Mouse (Mus musculus): ENCODE results near the gene Cnnm3.

GRCm38 (mm10) chr1:36540807-36541206 is 29.1 kb downstream of the Cnnm3 start:
- TF ChIP-seq POLR2A (IDR thresholded peaks at IDR 0.05; ENCODE audit: insufficient read depth, low read depth, low read length) (no peak), EP300 (IDR thresholded peaks at IDR 0.05; ENCODE audit: insufficient read depth, low read depth, low read length) (no peak)
